Mouse (Mus musculus) spleen, adult 2 months (tissue): ENCODE results near the gene Dusp8.

Source experiments
- CTCF ChIP-seq: fragments of 200-500 bp; IDR thresholded peaks from 2 replicates; pipeline ENCODE4 v1.5.1; 2011; ENCODE audit warnings: mild to moderate bottlenecking, inconsistent platforms; ENCODE audit not compliant: insufficient read depth, insufficient read length, insufficient replicate concordance; ENCODE audit errors: extremely low read depth
- POLR2A ChIP-seq: fragments of 200-500 bp; IDR thresholded peaks from 2 replicates; pipeline ENCODE4 v1.6.1; 2011; ENCODE audit warnings: low read depth, low read length, inconsistent platforms

- TF ChIP-seq POLR2A (no peak), CTCF (no peak)
Measured at GRCm38 (mm10) chr7:142092991-142093390, 2.7 kb downstream of the Dusp8 start.
